14 mouse cellular contexts compared by ENCODE assay signal in the genomic region with DNA sequence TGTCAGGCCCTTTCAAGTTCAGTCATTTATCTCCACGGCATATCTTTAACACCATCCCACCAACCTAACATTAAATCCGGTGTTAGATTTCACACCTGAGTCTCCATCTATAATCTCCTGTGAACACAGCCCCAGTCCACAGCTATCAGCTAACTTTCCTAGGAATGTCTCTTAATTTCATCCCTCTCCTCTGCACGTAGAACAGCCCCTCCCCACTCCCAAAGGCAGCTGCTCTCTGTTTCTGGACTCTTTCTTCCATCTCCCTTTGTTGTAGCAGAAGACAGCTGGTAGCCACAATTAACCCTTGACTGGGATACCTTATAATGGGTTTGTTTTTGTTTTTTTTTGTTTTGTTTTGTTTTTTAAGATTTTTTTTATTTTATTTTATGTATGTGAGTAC. TPM values are rescaled to one million over a fixed set of nuclear protein-coding genes. Genes with fewer than 3 reads are reported as not detected.
DNase-seq lines count a peak whose midpoint lies in the region; ATAC-seq lines count a peak whose summit lies in the region.
"Had no signal": no experiment of that assay in that cellular context is flagged by ENCODE, and none has a peak within 500 bp of the region (broad histone marks: within the 10 kb centered on the region; RNA-seq: fewer than 3 reads in every experiment).

No protein-coding gene starts in this region.

- H3K36me3 ChIP-seq in heart, embryonic 13.5 days, result peaks cover 4% of the 10 kb centered on the region; the same call in 1 of the 2 replicates
- peaks cover 15% of the 10 kb centered on the region for H3K36me3 ChIP-seq in midbrain, embryonic 10.5 days
- no peaks in the 10 kb centered on the region for H3K36me3 ChIP-seq in midbrain, embryonic 14.5 days (ENCODE audit: control insufficient read depth, insufficient read depth, low read length)
- H3K36me3 ChIP-seq in embryonic facial prominence, embryonic 14.5 days (ENCODE audit: control insufficient read depth, insufficient read depth, low read length), result no peaks in the 10 kb centered on the region
- no peaks in the 10 kb centered on the region for H3K36me3 ChIP-seq in midbrain, embryonic 13.5 days
- H3K36me3 ChIP-seq: lung, embryonic 15.5 days had no signal

- WGBS in heart, embryonic 13.5 days, result 32% methylated on average over 3 of the region's 3 CpGs
- WGBS in midbrain, embryonic 10.5 days, result 41% methylated on average over 3 of the region's 3 CpGs
- WGBS in midbrain, embryonic 14.5 days, result 14% methylated on average over 3 of the region's 3 CpGs
- 46% methylated on average over 3 of the region's 3 CpGs for WGBS in embryonic facial prominence, embryonic 14.5 days
- 33% methylated on average over 3 of the region's 3 CpGs for WGBS in midbrain, embryonic 13.5 days

- ATAC-seq in heart, embryonic 13.5 days (ENCODE audit: extremely low read depth, insufficient number of reproducible peaks, low FRiP score, low TSS enrichment), result no peak
- ATAC-seq in midbrain, embryonic 14.5 days (ENCODE audit: low FRiP score, low TSS enrichment), result no peak
- peak; percentile 55; the same call in 1 of the 2 replicates for ATAC-seq in embryonic facial prominence, embryonic 14.5 days (ENCODE audit: low read depth)
- peak; percentile 35; the same call in 1 of the 2 replicates for ATAC-seq in midbrain, embryonic 13.5 days
- ATAC-seq: liver, embryonic 12.5 days had no signal

- H3K27ac ChIP-seq in heart, embryonic 13.5 days (replicated peaks), result 0 out of 2 replicates have a peak overlapping the region, but pooled peaks have one; percentile 40
- peak overlapping the region; percentile 76 for H3K27ac ChIP-seq in midbrain, embryonic 10.5 days (replicated peaks)
- H3K27ac ChIP-seq in midbrain, embryonic 14.5 days (replicated peaks; ENCODE audit: low read depth, low read length), result no peak overlapping the region
- peak overlapping the region; percentile 55; the same call in 1 of the 2 replicates for H3K27ac ChIP-seq in embryonic facial prominence, embryonic 14.5 days (replicated peaks; ENCODE audit: low read depth, low read length)
- H3K27ac ChIP-seq in midbrain, embryonic 13.5 days, result peak overlapping the region; percentile 25; the same call in 1 of the 2 replicates
- H3K27ac ChIP-seq: liver, embryonic 12.5 days; lung, embryonic 15.5 days had no signal

- no peak overlapping the region for H3K4me2 ChIP-seq in heart, embryonic 13.5 days
- no peak overlapping the region for H3K4me2 ChIP-seq in midbrain, embryonic 14.5 days (ENCODE audit: low read length)
- no peak overlapping the region for H3K4me2 ChIP-seq in embryonic facial prominence, embryonic 14.5 days (ENCODE audit: low read depth, low read length)
- no peak overlapping the region for H3K4me2 ChIP-seq in midbrain, embryonic 13.5 days (replicated peaks)
- H3K4me2 ChIP-seq: liver, embryonic 12.5 days; lung, embryonic 15.5 days had no signal

- DNase-seq in heart, adult 8-10 months (ENCODE audit: low spot score), result no peak
- no peak for DNase-seq in midbrain, embryonic 10.5 days (ENCODE audit: low spot score)
- no peak for DNase-seq in midbrain, embryonic 14.5 days
- peak; percentile 50 for DNase-seq in embryonic facial prominence, embryonic 14.5 days (ENCODE audit: low spot score)
- DNase-seq in thymus, postnatal 36 days, result no peak
- DNase-seq in thymus, adult 18-20 months, result no peak
- DNase-seq: adrenal gland, postnatal 25 days; cerebellum, adult 8-10 months; heart, adult 18-20 months; kidney, adult 9 months had no signal

- no peak overlapping the region for H3K9ac ChIP-seq in heart, embryonic 13.5 days
- no peak overlapping the region for H3K9ac ChIP-seq in midbrain, embryonic 14.5 days (replicated peaks; ENCODE audit: low read length)
- H3K9ac ChIP-seq in embryonic facial prominence, embryonic 14.5 days (ENCODE audit: low read depth, low read length), result no peak overlapping the region
- H3K9ac ChIP-seq in midbrain, embryonic 13.5 days (replicated peaks), result no peak overlapping the region
- H3K9ac ChIP-seq: liver, embryonic 12.5 days; lung, embryonic 15.5 days had no signal

- no peak overlapping the region for H3K4me3 ChIP-seq in heart, embryonic 13.5 days
- H3K4me3 ChIP-seq in midbrain, embryonic 10.5 days, result no peak overlapping the region
- H3K4me3 ChIP-seq in midbrain, embryonic 14.5 days (replicated peaks; ENCODE audit: low read depth, low read length), result no peak overlapping the region
- H3K4me3 ChIP-seq in embryonic facial prominence, embryonic 14.5 days (ENCODE audit: low read depth, low read length), result no peak overlapping the region
- no peak overlapping the region for H3K4me3 ChIP-seq in midbrain, embryonic 13.5 days (replicated peaks)
- H3K4me3 ChIP-seq: liver, embryonic 12.5 days; lung, embryonic 15.5 days had no signal

- H3K27me3 ChIP-seq in heart, embryonic 13.5 days (replicated peaks), result no peaks in the 10 kb centered on the region
- no peaks in the 10 kb centered on the region for H3K27me3 ChIP-seq in midbrain, embryonic 10.5 days (ENCODE audit: low read depth, poor library complexity, severe bottlenecking)
- no peaks in the 10 kb centered on the region for H3K27me3 ChIP-seq in midbrain, embryonic 14.5 days (ENCODE audit: control insufficient read depth, insufficient read depth, low read length)
- no peaks in the 10 kb centered on the region for H3K27me3 ChIP-seq in embryonic facial prominence, embryonic 14.5 days (replicated peaks; ENCODE audit: control insufficient read depth, insufficient read depth, low read length)
- H3K27me3 ChIP-seq in midbrain, embryonic 13.5 days, result no peaks in the 10 kb centered on the region
- H3K27me3 ChIP-seq: liver, embryonic 12.5 days; lung, embryonic 15.5 days had no signal

- H3K4me1 ChIP-seq in heart, embryonic 13.5 days, result peaks cover 73% of the 10 kb centered on the region
- H3K4me1 ChIP-seq in midbrain, embryonic 10.5 days, result peaks cover 64% of the 10 kb centered on the region
- peaks cover 35% of the 10 kb centered on the region for H3K4me1 ChIP-seq in midbrain, embryonic 14.5 days (ENCODE audit: control insufficient read depth, insufficient read depth, low read length)
- H3K4me1 ChIP-seq in embryonic facial prominence, embryonic 14.5 days (ENCODE audit: control insufficient read depth, insufficient read depth, low read length), result peaks cover 35% of the 10 kb centered on the region
- peaks cover 52% of the 10 kb centered on the region for H3K4me1 ChIP-seq in midbrain, embryonic 13.5 days (replicated peaks)

- no peaks in the 10 kb centered on the region for H3K9me3 ChIP-seq in heart, embryonic 13.5 days
- H3K9me3 ChIP-seq in midbrain, embryonic 10.5 days (replicated peaks), result no peaks in the 10 kb centered on the region
- no peaks in the 10 kb centered on the region for H3K9me3 ChIP-seq in midbrain, embryonic 14.5 days (ENCODE audit: control insufficient read depth, low read length)
- H3K9me3 ChIP-seq in embryonic facial prominence, embryonic 14.5 days (ENCODE audit: control insufficient read depth, low read length), result no peaks in the 10 kb centered on the region
- H3K9me3 ChIP-seq in midbrain, embryonic 13.5 days, result no peaks in the 10 kb centered on the region
- H3K9me3 ChIP-seq: liver, embryonic 12.5 days; lung, embryonic 15.5 days had no signal

RNA-seq across cellular contexts. Expression of gene Adgra3, which starts 8.8 kb away (rescaled TPM):
- polyA plus RNA-seq in heart, embryonic 13.5 days (2015; fragmentation: Nextera tagmentation; extraction: Ambion mirVana), result 13.9 and 14.8 TPM in 2 replicates
- 10 to 100 TPM; 14.9 to 23.5 (median 18.4) TPM for total RNA-seq in heart, adult 8-10 months (2022)
- 37.1 and 38.6 TPM in 2 replicates for polyA plus RNA-seq in midbrain, embryonic 10.5 days (2016; fragmentation: Nextera tagmentation; extraction: Ambion mirVana)
- polyA plus RNA-seq in midbrain, embryonic 14.5 days (2014; fragmentation: Nextera tagmentation; extraction: Ambion mirVana), result 16.4 and 25.2 TPM in 2 replicates
- polyA plus RNA-seq in embryonic facial prominence, embryonic 14.5 days (2014; fragmentation: Nextera tagmentation; extraction: Ambion mirVana), result 38.3 and 47.3 TPM in 2 replicates
- 16.5 and 21.4 TPM in 2 replicates for polyA plus RNA-seq in midbrain, embryonic 13.5 days (2015; fragmentation: Nextera tagmentation; extraction: Ambion mirVana)

Comparison
In these comparisons a context has a peak if more than half of its experiments do, and no peak if none do; other contexts are left out.
1. ATAC-seq: peak in embryonic facial prominence, embryonic 14.5 days (single experiment) and midbrain, embryonic 13.5 days (single experiment); none in heart, embryonic 13.5 days (single experiment) and midbrain, embryonic 14.5 days (single experiment).